Mouse (Mus musculus) liver, postnatal 0 days (tissue): ENCODE data around the gene Ccdc85c. TPM values are rescaled to one million over a fixed set of nuclear protein-coding genes. Genes with fewer than 3 reads are reported as not detected.

Experiments
- ATAC-seq: fragments of 200-750 bp; cut with Nextera tagmentation; 2 replicates; pipeline ENCODE4 v1.8.0; 2017; ENCODE audit warnings: mild to moderate bottlenecking, moderate library complexity
- DNase-seq: peaks from one replicate; pipeline ENCODE4 v3.0.0-alpha.2; 2016
- H3K27ac ChIP-seq: fragments of 300-500 bp; sonication (generic); 2 replicates; pipeline ENCODE4 v1.5.1; 2014; ENCODE audit warnings: antibody characterized with exemption, moderate library complexity, mild to moderate bottlenecking, low read depth
- H3K27me3 ChIP-seq: fragments of 300-500 bp; sonication (generic); 2 replicates; pipeline ENCODE4 v1.6.1; 2014; ENCODE audit warnings: low read length, control low read depth, mixed read lengths; ENCODE audit not compliant: insufficient read depth
- H3K36me3 ChIP-seq: fragments of 300-500 bp; sonication (generic); replicated peaks from 2 replicates; pipeline ENCODE4 v1.6.1; 2014; ENCODE audit warnings: mild to moderate bottlenecking, control low read depth, low read length, moderate library complexity, mixed read lengths; ENCODE audit not compliant: insufficient read depth
- H3K4me1 ChIP-seq: fragments of 300-500 bp; sonication (generic); 2 replicates; pipeline ENCODE4 v1.6.1; 2014; ENCODE audit warnings: antibody characterized with exemption, mild to moderate bottlenecking, control low read depth; ENCODE audit not compliant: insufficient read depth
- H3K4me2 ChIP-seq: fragments of 300-500 bp; sonication (generic); 2 replicates; pipeline ENCODE4 v1.6.1; 2014; ENCODE audit warnings: low read depth, mild to moderate bottlenecking, low read length, moderate library complexity, mixed read lengths
- H3K4me3 ChIP-seq: fragments of 300-500 bp; sonication (generic); 2 replicates; pipeline ENCODE4 v1.5.1; 2014; ENCODE audit warnings: low read depth, low read length
- H3K9ac ChIP-seq: fragments of 300-500 bp; sonication (generic); replicated peaks from 2 replicates; pipeline ENCODE4 v1.6.1; 2014; ENCODE audit warnings: mild to moderate bottlenecking, moderate library complexity
- H3K9me3 ChIP-seq: fragments of 300-500 bp; sonication (generic); 2 replicates; pipeline ENCODE4 v1.6.1; 2016; ENCODE audit warnings: mild to moderate bottlenecking, control low read depth, low read length, mixed read lengths
- CTCF ChIP-seq: sonication (generic); IDR thresholded peaks from 2 replicates; pipeline ENCODE4 v1.5.1; 2016; ENCODE audit warnings: antibody characterized with exemption, low read depth
- EP300 ChIP-seq: IDR thresholded peaks from 2 replicates; pipeline ENCODE4 v1.6.1; 2016; ENCODE audit warnings: antibody characterized with exemption, low read depth, mild to moderate bottlenecking
- WGBS: fragments of 180-500 bp; shearing (Covaris S2); extraction: QIAGEN DNeasy Blood & Tissue Kit; methylation state at CpG from one replicate; pipeline ENCODE4 v1.1.7; 2014; ENCODE audit not compliant: insufficient replicate concordance; 5-methylcytosine and 5-hydroxymethylcytosine counted together
- polyA plus RNA-seq: library from polyadenylated mRNA; unstranded; fragments of >200 nt; fragmentation: Nextera tagmentation; extraction: Ambion mirVana; gene quantifications from 2 replicates; pipeline ENCODE4 v1.2.1, GENCODE M21; 2015

Ccdc85c gene
- polyA plus RNA-seq, 1 experiment from 2014 or later: 1.5 TPM

DNA sequence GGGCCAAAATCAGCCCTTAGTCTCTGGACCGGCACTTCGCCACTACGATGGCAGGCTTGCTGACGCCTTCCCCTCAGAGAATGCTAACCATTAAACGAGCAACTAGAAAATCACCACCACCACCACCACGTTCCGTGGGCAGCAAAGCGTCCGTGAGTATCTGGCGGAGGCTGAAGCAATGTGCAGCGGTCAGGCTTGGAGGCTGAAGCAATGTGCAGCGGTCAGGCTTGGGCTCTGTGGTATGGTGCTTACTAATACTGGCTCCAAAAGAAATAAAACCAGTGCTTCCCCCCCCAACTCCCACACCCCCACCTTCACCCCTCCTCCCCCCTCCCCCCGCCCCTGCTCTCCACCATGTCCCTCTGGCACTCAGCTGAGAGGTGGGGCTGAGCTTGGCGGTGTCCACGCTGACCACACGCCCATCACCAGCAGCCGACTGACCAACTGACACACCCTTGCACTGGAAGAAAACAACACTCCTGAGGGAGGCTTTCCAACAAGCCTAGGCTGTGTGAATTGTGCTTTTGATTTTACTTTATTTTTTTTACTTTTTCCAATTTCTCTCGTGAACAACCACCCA lies 39.2 kb downstream of the Ccdc85c start:
- H3K9ac ChIP-seq: no peak overlapping the region
- no peaks in the 10 kb centered on the region for H3K27me3 ChIP-seq
- no peak for TF ChIP-seq EP300
- TF ChIP-seq CTCF: no peak
- 78% methylated on average over 18 of the region's 18 CpGs for WGBS
- H3K4me1 ChIP-seq: peaks cover 14% of the 10 kb centered on the region
- no peak overlapping the region for H3K27ac ChIP-seq
- H3K4me3 ChIP-seq: no peak overlapping the region
- DNase-seq (no peak), ATAC-seq (no peak)
- no peaks in the 10 kb centered on the region for H3K9me3 ChIP-seq
- H3K4me2 ChIP-seq: no peak overlapping the region
- H3K36me3 ChIP-seq: no peaks in the 10 kb centered on the region

DNA sequence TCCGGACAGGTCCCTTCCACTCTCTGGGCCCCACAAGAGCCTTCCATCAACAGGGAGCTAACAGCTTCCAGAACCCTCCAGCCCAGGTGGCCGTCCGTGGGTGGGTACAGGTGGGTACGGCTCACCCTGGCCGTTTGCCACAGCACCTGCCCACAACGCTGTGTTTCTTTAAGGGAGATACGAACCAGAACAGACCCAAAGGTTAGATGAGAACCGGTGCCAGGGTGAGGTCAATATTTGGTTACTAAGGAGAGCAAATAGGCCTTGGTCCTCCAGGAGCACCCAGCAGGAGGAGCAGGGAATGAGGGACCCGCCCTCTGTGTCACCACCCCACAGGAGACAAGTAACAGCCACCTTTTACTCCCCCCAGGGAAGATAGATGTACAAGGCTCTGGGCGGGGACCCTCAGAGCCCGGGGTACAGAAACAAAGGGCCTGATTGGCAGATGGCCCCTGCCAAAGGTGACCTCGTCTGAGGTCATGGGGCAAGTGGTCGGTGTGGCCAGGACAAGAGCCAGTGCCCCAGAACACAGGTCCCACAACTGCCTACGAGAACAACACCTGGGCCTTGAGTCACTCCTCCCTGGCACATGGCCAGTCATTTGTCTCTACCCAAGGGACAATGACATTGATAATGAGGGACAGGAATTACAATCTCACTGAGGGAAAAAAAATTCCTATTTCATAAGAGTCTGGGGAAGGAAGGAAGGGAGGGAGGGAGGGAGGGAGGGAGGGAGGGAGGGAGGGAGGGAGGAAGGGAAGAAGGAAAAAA lies 40.2 kb downstream of the Ccdc85c start:
- Histone ChIP-seq H3K4me1 (peaks cover 13% of the 10 kb centered on the region), H3K36me3 (no peaks in the 10 kb centered on the region), H3K9ac (no peak overlapping the region), H3K27me3 (no peaks in the 10 kb centered on the region), H3K9me3 (no peaks in the 10 kb centered on the region), H3K4me3 (no peak overlapping the region), H3K4me2 (no peak overlapping the region), H3K27ac (no peak overlapping the region)
- DNase-seq: no peak
- 64% methylated on average over 14 of the region's 14 CpGs for WGBS
- TF ChIP-seq CTCF (no peak), EP300 (no peak)
- ATAC-seq: peak; percentile 47

DNA sequence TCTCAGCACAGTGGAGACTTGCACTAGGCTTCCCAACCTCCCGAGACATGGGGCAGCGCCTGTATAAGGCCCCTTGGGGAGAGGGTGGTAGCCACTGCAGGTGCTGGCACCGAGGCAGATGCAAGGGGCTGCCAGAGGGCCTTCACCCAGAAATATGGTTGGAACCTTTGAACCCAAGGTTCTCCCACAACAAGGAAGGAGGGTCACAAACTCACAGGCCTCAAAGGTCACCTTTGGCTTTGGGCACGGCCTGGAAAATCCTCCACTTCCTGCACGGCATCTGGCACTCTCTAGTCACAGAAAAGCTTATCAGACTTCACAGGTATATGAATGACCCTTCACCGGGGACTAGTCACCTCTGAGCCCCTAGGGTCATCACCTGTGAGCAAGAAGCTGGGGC lies 41.5 kb downstream of the Ccdc85c start:
- H3K36me3 ChIP-seq: no peaks in the 10 kb centered on the region
- H3K4me2 ChIP-seq: no peak overlapping the region
- no peaks in the 10 kb centered on the region for H3K9me3 ChIP-seq
- no peak overlapping the region for H3K9ac ChIP-seq
- H3K27me3 ChIP-seq: no peaks in the 10 kb centered on the region
- TF ChIP-seq EP300: no peak
- no peak for TF ChIP-seq CTCF
- no peak overlapping the region for H3K27ac ChIP-seq
- peaks cover 9% of the 10 kb centered on the region for H3K4me1 ChIP-seq
- H3K4me3 ChIP-seq: no peak overlapping the region
- DNase-seq: no peak
- ATAC-seq: no peak
- WGBS: 70% methylated on average over 6 of the region's 6 CpGs

DNA sequence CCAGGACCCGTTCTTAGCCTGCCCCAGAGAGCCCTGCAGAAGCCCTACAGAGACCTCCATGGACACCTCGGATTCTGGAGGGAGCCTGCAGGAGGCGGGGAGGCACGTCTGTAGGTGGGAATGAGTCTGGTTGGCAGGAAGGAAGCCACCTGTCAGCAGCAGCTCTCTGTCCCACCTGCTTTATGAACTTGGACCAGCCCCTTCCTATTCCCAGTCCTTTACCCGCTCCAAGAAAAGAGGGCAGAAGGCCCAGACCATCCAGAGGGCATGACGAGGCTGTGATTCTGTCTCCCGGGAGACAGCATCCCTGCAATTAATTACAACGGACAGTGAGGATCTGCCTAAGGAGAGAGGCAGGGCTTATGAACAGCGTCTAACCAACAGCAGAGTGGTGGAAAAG lies 43.3 kb downstream of the Ccdc85c start:
- peaks cover 5% of the 10 kb centered on the region; the same call in 1 of the 2 replicates for H3K4me1 ChIP-seq

DNA sequence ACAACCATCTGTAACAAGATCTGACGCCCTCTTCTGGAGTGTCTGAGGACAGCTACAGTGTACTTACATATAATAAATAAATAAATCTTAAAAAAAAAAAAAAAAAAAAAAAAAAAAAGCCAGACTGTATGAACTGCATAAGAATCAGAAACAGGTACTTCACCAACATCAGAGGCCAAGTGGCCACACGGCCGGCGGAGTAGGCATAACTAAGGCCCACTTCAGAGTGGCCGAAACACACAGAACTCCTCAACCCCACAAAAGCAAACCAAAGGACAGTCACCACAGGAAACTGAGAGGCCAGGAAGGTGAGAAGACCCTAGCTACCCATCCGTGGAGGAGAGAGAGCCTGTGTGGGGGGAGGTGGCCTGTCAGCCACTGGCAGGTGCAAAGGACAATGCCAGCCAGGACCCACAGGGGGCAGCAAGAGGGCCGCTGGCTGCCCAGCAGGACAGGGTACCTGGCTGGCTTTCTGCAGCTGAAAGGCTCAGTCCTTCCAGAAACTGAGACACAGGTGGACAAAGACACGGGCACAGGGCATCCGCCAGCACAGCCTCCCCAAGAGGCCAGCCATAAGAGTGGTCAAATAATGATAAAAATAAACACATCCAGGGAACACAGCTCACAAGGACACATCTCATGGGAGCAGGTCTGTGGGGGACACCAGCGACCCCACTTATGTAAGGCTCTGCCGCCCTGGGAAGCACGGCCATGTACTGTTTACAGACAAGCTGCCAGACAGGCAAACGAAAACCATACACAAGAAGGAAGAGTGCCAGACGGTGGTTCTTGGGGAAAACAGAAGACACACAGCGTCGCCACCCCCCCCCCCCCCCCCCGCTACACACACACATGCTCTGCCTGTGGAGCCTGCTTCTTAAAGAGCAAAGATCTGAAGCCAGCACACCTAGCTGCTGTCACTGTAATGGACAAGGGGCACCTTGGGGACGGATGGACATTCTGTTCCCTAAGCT lies 44.1 kb downstream of the Ccdc85c start:
- no peaks in the 10 kb centered on the region for H3K9me3 ChIP-seq
- TF ChIP-seq CTCF (peak; percentile 56), EP300 (no peak)
- DNase-seq (peak; percentile 52), ATAC-seq (peak; percentile 45; the same call in 1 of the 2 replicates)
- no peaks in the 10 kb centered on the region for H3K36me3 ChIP-seq
- no peak overlapping the region for H3K4me2 ChIP-seq
- H3K9ac ChIP-seq: no peak overlapping the region
- H3K27ac ChIP-seq: no peak overlapping the region
- H3K4me3 ChIP-seq: no peak overlapping the region
- no peaks in the 10 kb centered on the region for H3K27me3 ChIP-seq
- WGBS: 60% methylated on average over 16 of the region's 18 CpGs
- peaks cover 5% of the 10 kb centered on the region; the same call in 1 of the 2 replicates for H3K4me1 ChIP-seq

More for the DNA sequence above, 43.3 kb downstream of the Ccdc85c start:
- H3K9me3 ChIP-seq: no peaks in the 10 kb centered on the region
- ATAC-seq (no peak), DNase-seq (no peak)
- H3K4me3 ChIP-seq: no peak overlapping the region
- no peaks in the 10 kb centered on the region for H3K27me3 ChIP-seq
- no peak overlapping the region for H3K27ac ChIP-seq
- TF ChIP-seq EP300 (no peak), CTCF (no peak)
- H3K4me2 ChIP-seq: no peak overlapping the region
- no peak overlapping the region for H3K9ac ChIP-seq
- no peaks in the 10 kb centered on the region for H3K36me3 ChIP-seq
- 74% methylated on average over 9 of the region's 9 CpGs for WGBS

DNA sequence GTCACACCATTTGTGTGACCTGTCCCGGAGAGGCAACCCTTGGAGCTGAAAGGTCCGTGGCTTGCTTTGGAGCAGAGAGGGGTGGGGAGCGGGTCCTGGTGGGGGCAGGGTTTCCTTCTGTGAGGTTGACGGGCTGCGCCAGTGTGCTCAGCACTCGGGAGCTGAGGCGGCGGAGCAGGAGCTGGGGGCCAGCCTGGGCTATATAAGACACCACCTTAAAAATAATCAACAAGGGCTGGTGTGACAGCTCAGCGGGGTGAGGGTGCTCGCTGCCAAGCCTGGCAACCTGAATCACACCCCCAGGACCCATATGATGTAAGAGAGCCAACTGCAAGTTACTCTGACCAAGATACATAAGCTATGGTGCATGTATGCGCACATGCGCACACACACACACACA lies 45.1 kb downstream of the Ccdc85c start:
- H3K27me3 ChIP-seq: no peaks in the 10 kb centered on the region
- no peak for TF ChIP-seq CTCF
- TF ChIP-seq EP300: no peak
- no peak overlapping the region for H3K27ac ChIP-seq
- no peaks in the 10 kb centered on the region for H3K9me3 ChIP-seq
- no peak for ATAC-seq
- H3K4me3 ChIP-seq: no peak overlapping the region
- H3K4me2 ChIP-seq: no peak overlapping the region
- H3K9ac ChIP-seq: no peak overlapping the region
- WGBS: 78% methylated on average over 12 of the region's 12 CpGs
- H3K36me3 ChIP-seq: no peaks in the 10 kb centered on the region
- DNase-seq: no peak
- H3K4me1 ChIP-seq: peaks cover 4% of the 10 kb centered on the region; the same call in 1 of the 2 replicates
